Mouse (Mus musculus) neural tube, embryonic 12.5 days (tissue): ENCODE measurements around the gene Gm10577. TPM values are rescaled to one million over a fixed set of nuclear protein-coding genes. Genes with fewer than 3 reads are reported as not detected.

ENCODE experiments used
- ATAC-seq: fragments of 200-750 bp; cut with Nextera tagmentation; 2 replicates; pipeline ENCODE4 v1.8.0; 2017; ENCODE audit warnings: low read depth, mild to moderate bottlenecking, moderate TSS enrichment, moderate library complexity; ENCODE audit not compliant: low FRiP score
- H3K27ac ChIP-seq: fragments of 300-500 bp; sonication (generic); 2 replicates; pipeline ENCODE4 v1.5.1; 2016
- H3K27me3 ChIP-seq: fragments of 300-500 bp; sonication (generic); replicated peaks from 2 replicates; pipeline ENCODE4 v1.6.1; 2016; ENCODE audit warnings: mild to moderate bottlenecking
- H3K36me3 ChIP-seq: fragments of 300-500 bp; sonication (generic); 2 replicates; pipeline ENCODE4 v1.6.1; 2016; ENCODE audit warnings: mild to moderate bottlenecking
- H3K4me1 ChIP-seq: fragments of 300-500 bp; sonication (generic); 2 replicates; pipeline ENCODE4 v1.6.1; 2016
- H3K4me2 ChIP-seq: fragments of 300-500 bp; sonication (generic); replicated peaks from 2 replicates; pipeline ENCODE4 v1.6.1; 2016; ENCODE audit warnings: mild to moderate bottlenecking
- H3K4me3 ChIP-seq: fragments of 300-500 bp; sonication (generic); 2 replicates; pipeline ENCODE4 v1.5.1; 2016
- H3K9ac ChIP-seq: fragments of 300-500 bp; sonication (generic); 2 replicates; pipeline ENCODE4 v1.6.1; 2016; ENCODE audit warnings: mild to moderate bottlenecking
- H3K9me3 ChIP-seq: fragments of 300-500 bp; sonication (generic); 2 replicates; pipeline ENCODE4 v1.6.1; 2016; ENCODE audit warnings: mild to moderate bottlenecking
- WGBS: fragments of 180-500 bp; shearing (Covaris S2); methylation state at CpG from one replicate; pipeline ENCODE4 v1.1.7; 2016; 5-methylcytosine and 5-hydroxymethylcytosine counted together
- polyA plus RNA-seq: library from polyadenylated mRNA; unstranded; fragments of >200 nt; fragmentation: Nextera tagmentation; extraction: Ambion mirVana; gene quantifications from 2 replicates; pipeline ENCODE4 v1.2.1, GENCODE M21; 2016

The Gm10577 gene
- polyA plus RNA-seq, 1 experiment from 2014 or later: not detected

GRCm38 (mm10) chr4:101026566-101026965 is 6.1 kb upstream of the Gm10577 start:
- Histone ChIP-seq H3K9ac (no peak overlapping the region), H3K4me1 (no peaks in the 10 kb centered on the region), H3K9me3 (peaks cover 13% of the 10 kb centered on the region), H3K27ac (no peak overlapping the region), H3K36me3 (no peaks in the 10 kb centered on the region), H3K27me3 (no peaks in the 10 kb centered on the region), H3K4me2 (no peak overlapping the region), H3K4me3 (no peak overlapping the region)
- WGBS: 81% methylated on average over 5 of the region's 5 CpGs
- ATAC-seq: no peak

DNA sequence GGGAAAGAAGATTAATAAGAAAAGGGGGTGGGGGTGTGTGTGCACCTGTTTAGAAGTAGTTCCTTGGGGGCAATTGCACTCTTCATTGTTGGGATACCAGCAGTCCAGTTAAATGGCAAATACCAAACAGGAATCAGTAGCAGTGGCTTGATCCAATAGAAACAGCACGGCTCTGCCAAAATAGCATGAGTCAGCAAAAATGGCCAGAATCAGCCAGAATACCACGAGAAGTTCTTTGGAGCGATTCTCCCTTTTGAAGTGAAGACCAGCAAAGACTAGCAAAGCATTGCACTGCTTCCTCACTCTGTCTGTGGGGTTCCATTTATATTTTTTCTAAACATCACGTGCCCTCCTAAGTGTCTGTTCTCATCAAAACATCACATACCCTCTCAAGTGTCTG is 2.7 kb downstream of the Gm10577 start:
- 86% methylated on average over 4 of the region's 4 CpGs for WGBS
- no peaks in the 10 kb centered on the region for H3K36me3 ChIP-seq
- no peak for ATAC-seq
- no peak overlapping the region for H3K4me2 ChIP-seq
- peaks cover 9% of the 10 kb centered on the region for H3K9me3 ChIP-seq
- no peaks in the 10 kb centered on the region for H3K4me1 ChIP-seq
- no peaks in the 10 kb centered on the region for H3K27me3 ChIP-seq
- H3K9ac ChIP-seq: no peak overlapping the region
- no peak overlapping the region for H3K4me3 ChIP-seq
- H3K27ac ChIP-seq: no peak overlapping the region

DNA sequence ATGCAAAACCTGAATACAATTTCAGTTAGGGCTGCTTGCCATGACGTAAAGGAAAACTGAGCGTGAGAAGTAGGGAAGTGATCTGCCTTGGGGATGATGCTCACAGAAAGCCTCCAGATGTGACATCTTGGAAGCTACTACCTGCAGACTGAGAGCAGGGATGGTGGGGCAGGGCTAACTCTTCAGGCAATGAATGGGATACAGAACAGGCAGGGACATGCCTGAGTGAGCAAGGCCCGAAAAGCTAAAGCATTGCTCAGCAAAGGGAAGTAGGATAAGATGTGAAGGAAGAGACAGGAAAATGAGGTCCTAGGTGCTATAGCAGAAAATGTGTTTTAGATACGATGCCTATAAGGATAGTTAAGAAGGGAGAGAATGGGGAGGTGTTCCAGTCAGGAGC is 11.4 kb downstream of the Gm10577 start:
- no peak overlapping the region for H3K9ac ChIP-seq
- no peaks in the 10 kb centered on the region for H3K9me3 ChIP-seq
- no peak overlapping the region for H3K27ac ChIP-seq
- WGBS: 92% methylated on average over 4 of the region's 4 CpGs
- no peaks in the 10 kb centered on the region for H3K4me1 ChIP-seq
- H3K27me3 ChIP-seq: no peaks in the 10 kb centered on the region
- H3K4me3 ChIP-seq: no peak overlapping the region
- ATAC-seq: no peak
- peaks cover 5% of the 10 kb centered on the region; the same call in 1 of the 2 replicates for H3K36me3 ChIP-seq
- H3K4me2 ChIP-seq: no peak overlapping the region

GRCm38 (mm10) chr4:101008362-101008769 is 12.1 kb downstream of the Gm10577 start:
- Histone ChIP-seq H3K9ac (no peak overlapping the region), H3K4me2 (no peak overlapping the region), H3K4me1 (no peaks in the 10 kb centered on the region), H3K4me3 (no peak overlapping the region), H3K36me3 (peaks cover 6% of the 10 kb centered on the region; the same call in 1 of the 2 replicates), H3K27ac (no peak overlapping the region), H3K27me3 (no peaks in the 10 kb centered on the region), H3K9me3 (no peaks in the 10 kb centered on the region)
- no peak for ATAC-seq
- 63% methylated on average over 5 of the region's 5 CpGs for WGBS

DNA sequence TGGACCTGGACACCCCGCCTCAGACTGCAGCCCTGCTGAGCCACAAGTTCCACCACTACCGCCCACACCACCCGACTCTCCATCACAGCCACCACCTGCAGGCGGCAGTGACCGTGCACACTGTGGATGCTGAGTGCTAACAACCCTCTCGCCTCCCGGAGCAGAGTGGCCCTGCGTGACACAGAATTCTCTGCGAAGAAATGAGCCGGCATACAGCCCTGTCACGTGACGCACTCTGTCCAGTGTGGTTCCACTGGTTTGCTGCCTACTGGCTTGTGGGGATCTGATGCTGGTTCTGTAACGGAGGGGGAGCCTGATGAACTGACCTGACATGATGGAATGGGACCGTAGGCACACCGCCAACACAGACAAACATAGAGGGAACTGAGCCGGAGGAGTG is 17.5 kb downstream of the Gm10577 start:
- Histone ChIP-seq H3K9me3 (no peaks in the 10 kb centered on the region), H3K36me3 (peaks cover 32% of the 10 kb centered on the region), H3K9ac (no peak overlapping the region), H3K4me1 (no peaks in the 10 kb centered on the region), H3K27me3 (no peaks in the 10 kb centered on the region), H3K27ac (no peak overlapping the region), H3K4me2 (no peak overlapping the region), H3K4me3 (no peak overlapping the region)
- WGBS: 96% methylated on average over 16 of the region's 16 CpGs
- no peak for ATAC-seq

DNA sequence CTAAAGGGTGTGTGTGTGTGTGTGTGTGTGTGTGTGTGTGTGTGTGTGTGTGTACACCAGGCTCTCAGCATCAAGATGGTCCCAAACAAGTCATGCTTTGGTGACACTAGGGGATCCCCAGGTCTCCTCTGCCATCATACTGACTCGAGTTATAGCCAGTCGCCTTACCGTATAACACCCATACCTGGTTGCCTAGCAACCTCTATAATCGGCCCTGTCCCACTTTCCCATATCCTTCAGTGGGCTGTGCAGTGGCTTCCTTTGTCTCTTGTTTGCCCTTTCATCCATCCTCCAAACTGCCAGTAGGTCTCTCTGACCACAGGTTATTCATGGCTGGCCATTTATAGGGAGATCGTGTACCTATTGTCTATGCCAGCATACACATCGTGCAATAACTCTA is 19.4 kb downstream of the Gm10577 start:
- H3K9ac ChIP-seq: no peak overlapping the region
- H3K4me1 ChIP-seq: no peaks in the 10 kb centered on the region
- 75% methylated on average over 6 of the region's 6 CpGs for WGBS
- H3K27ac ChIP-seq: no peak overlapping the region
- no peaks in the 10 kb centered on the region for H3K9me3 ChIP-seq
- ATAC-seq: no peak
- H3K36me3 ChIP-seq: peaks cover 39% of the 10 kb centered on the region
- H3K4me3 ChIP-seq: no peak overlapping the region
- no peak overlapping the region for H3K4me2 ChIP-seq
- H3K27me3 ChIP-seq: no peaks in the 10 kb centered on the region

DNA sequence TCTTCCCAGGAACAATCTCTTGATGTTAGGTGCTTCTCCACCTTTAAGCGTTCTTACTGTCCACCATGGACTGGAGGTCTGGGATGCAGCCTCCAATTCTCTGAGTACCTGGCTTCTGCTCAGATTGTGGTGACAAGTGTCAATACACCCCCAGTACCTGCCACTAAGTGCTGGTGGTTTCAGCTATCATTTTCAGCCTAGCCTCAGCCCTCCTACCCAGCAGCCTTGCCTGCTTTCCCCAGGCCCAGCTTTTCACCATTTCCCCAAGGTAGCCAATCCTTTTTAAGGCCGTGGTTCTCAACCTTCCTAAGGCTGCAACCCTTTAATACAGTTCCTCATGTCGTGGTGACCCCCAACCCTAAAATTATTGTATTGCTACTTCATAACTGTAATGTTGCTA is 19.9 kb downstream of the Gm10577 start:
- Histone ChIP-seq H3K27me3 (no peaks in the 10 kb centered on the region), H3K27ac (no peak overlapping the region), H3K4me1 (no peaks in the 10 kb centered on the region), H3K4me3 (no peak overlapping the region), H3K36me3 (peaks cover 36% of the 10 kb centered on the region), H3K4me2 (no peak overlapping the region), H3K9me3 (no peaks in the 10 kb centered on the region), H3K9ac (no peak overlapping the region)
- ATAC-seq: no peak
- WGBS: 95% methylated on average over 3 of the region's 3 CpGs

GRCm38 (mm10) chr4:100998906-100999305 is 21.6 kb downstream of the Gm10577 start:
- H3K36me3 ChIP-seq: peaks cover 44% of the 10 kb centered on the region
- no peaks in the 10 kb centered on the region for H3K4me1 ChIP-seq
- no peaks in the 10 kb centered on the region for H3K9me3 ChIP-seq
- H3K27ac ChIP-seq: no peak overlapping the region
- H3K9ac ChIP-seq: no peak overlapping the region
- H3K4me2 ChIP-seq: no peak overlapping the region
- no peaks in the 10 kb centered on the region for H3K27me3 ChIP-seq
- WGBS: 90% methylated on average over 8 of the region's 8 CpGs
- no peak for ATAC-seq
- no peak overlapping the region for H3K4me3 ChIP-seq

DNA sequence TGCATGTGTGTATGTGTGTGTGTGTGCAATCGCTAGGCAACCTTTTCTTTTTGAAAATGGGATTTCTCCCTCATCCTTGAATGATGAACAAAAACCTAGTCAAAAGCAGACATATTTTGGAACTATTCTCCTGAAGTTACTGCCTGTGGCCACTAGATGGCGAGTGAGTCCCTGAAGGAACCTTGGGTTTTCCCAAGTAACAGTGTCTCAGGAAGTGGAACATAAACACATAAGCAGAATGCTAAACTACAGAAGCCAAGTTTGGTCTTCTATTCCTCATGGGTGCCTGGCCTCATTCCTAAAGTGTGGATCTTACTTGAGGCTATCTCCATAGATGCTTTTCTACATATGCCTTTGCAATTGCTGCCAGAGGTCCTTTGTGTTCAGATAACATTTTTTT is 22.4 kb downstream of the Gm10577 start:
- Histone ChIP-seq H3K36me3 (peaks cover 44% of the 10 kb centered on the region), H3K4me3 (no peak overlapping the region), H3K4me1 (no peaks in the 10 kb centered on the region), H3K4me2 (no peak overlapping the region), H3K27me3 (no peaks in the 10 kb centered on the region), H3K9ac (no peak overlapping the region), H3K27ac (no peak overlapping the region), H3K9me3 (no peaks in the 10 kb centered on the region)
- WGBS: 26% methylated on average over 2 of the region's 2 CpGs
- no peak for ATAC-seq

DNA sequence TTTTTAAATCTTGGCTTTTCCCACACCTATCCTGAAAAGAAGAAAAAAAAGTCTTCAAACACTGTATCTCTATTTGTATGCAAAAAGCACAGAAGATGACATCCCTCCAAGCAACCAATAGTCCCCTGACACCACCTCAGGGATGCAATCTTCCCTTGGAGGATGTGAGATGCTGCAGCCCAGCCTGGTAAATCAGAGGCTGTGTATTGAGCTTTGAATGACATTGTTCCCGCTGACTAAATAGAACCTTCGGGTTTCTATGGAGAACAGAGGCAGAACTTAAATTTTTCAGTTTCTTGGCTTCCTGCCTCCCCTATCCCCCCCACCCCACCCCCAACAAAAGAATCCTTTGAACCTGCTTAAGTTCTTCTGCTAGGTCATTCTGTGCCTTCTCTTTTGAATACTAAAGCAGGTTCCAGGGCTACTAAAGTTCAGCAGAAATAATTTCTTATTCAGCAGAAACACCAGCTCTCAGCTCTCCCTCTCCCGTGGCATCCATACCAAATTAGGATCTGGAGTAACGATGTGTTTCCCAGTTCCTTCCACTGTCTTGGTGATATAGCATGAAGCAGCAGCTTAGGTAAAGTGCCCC is 24.3 kb downstream of the Gm10577 start:
- H3K36me3 ChIP-seq: peaks cover 46% of the 10 kb centered on the region
- H3K4me1 ChIP-seq: no peaks in the 10 kb centered on the region
- no peak; the same call in 1 of the 2 replicates for ATAC-seq

DNA sequence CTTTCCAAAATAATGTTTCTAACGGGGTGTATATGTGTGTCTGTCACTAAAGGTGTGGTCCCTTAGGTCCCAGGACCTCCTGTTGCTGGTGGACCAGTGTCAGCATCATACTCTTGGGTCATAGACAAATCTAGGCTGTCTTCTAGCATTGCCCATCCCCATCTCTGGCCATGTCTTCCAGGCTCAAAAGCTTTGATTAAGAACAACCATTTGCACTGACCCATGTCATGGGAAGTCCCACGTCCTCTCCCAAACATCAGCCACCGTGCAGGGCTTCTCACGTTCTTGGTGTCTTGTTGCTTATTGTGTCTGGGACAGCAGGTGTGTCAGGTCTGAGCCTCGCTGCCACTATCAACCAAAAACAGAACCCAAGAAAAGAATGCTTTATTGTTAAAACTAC is 24.9 kb downstream of the Gm10577 start:
- H3K27ac ChIP-seq: no peak overlapping the region
- WGBS: 77% methylated on average over 5 of the region's 5 CpGs
- H3K9me3 ChIP-seq: no peaks in the 10 kb centered on the region
- ATAC-seq: no peak
- H3K4me2 ChIP-seq: no peak overlapping the region
- H3K4me3 ChIP-seq: no peak overlapping the region
- no peaks in the 10 kb centered on the region for H3K27me3 ChIP-seq
- peaks cover 48% of the 10 kb centered on the region for H3K36me3 ChIP-seq
- H3K9ac ChIP-seq: no peak overlapping the region
- H3K4me1 ChIP-seq: no peaks in the 10 kb centered on the region

More for the DNA sequence above, 24.3 kb downstream of the Gm10577 start:
- no peak overlapping the region for H3K4me3 ChIP-seq
- WGBS: 58% methylated on average over 4 of the region's 4 CpGs
- no peak overlapping the region for H3K27ac ChIP-seq
- no peaks in the 10 kb centered on the region for H3K27me3 ChIP-seq
- H3K9ac ChIP-seq: no peak overlapping the region
- H3K4me2 ChIP-seq: no peak overlapping the region
- H3K9me3 ChIP-seq: no peaks in the 10 kb centered on the region

- no peak overlapping the region for H3K27ac ChIP-seq
- peaks cover 57% of the 10 kb centered on the region for H3K36me3 ChIP-seq
- H3K4me2 ChIP-seq: no peak overlapping the region
- H3K4me3 ChIP-seq: no peak overlapping the region
- no peaks in the 10 kb centered on the region for H3K27me3 ChIP-seq
- no peak overlapping the region for H3K9ac ChIP-seq
- H3K4me1 ChIP-seq: no peaks in the 10 kb centered on the region
- 73% methylated on average over 18 of the region's 18 CpGs for WGBS
- no peaks in the 10 kb centered on the region for H3K9me3 ChIP-seq
- peak; percentile 39; the same call in 1 of the 2 replicates for ATAC-seq
Measured at GRCm38 (mm10) chr4:100994442-100995255, 25.8 kb downstream of the Gm10577 start.

DNA sequence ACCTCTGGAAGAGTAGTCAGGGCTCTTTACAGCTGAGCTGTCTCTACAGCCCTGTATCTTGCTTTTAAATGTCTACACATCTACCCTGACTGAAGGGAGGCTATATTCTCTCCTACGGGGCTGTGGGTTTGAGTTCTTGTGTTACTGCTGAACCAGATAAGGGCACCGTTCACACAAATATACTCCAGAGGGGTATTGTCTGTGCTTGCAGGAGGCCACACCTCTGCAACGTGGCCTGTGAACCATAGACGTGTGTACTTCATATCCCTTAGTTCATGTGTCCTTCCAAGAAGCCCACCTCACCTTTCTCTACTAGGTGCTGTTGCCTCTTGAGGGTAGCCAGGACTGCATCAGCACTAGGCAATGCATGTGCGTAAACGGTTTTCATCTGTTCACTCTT is 28.4 kb downstream of the Gm10577 start:
- Histone ChIP-seq H3K4me1 (no peaks in the 10 kb centered on the region), H3K4me3 (no peak overlapping the region), H3K9ac (no peak overlapping the region), H3K27me3 (no peaks in the 10 kb centered on the region), H3K9me3 (no peaks in the 10 kb centered on the region), H3K4me2 (no peak overlapping the region), H3K27ac (no peak overlapping the region), H3K36me3 (peaks cover 66% of the 10 kb centered on the region)
- ATAC-seq: no peak
- WGBS: 95% methylated on average over 6 of the region's 6 CpGs
